Mouse (Mus musculus): ENCODE measurements around the gene Prune1. TPM values are rescaled to one million over a fixed set of nuclear protein-coding genes. Genes with fewer than 3 reads are reported as not detected.

Gene Prune1
- polyA plus RNA-seq, 1 experiment from 2014 or later: 66.7 TPM

- no peak for ATAC-seq (ENCODE audit: low read depth)
- Histone ChIP-seq H3K9ac (replicated peaks; ENCODE audit: low read depth, low read length) (no peak overlapping the region), H3K27ac (ENCODE audit: low read depth, low read length) (no peak overlapping the region)
These were observed 2.8 kb upstream of the Prune1 start for GRCm38 (mm10) chr3:95284501-95285281.

GRCm38 (mm10) chr3:95284062-95284461 is 2.2 kb upstream of the Prune1 start:
- H3K4me1 ChIP-seq (ENCODE audit: control insufficient read depth, insufficient read depth, low read length): peaks cover 21% of the 10 kb centered on the region
- ATAC-seq (ENCODE audit: low read depth): no peak
- H3K9ac ChIP-seq (replicated peaks; ENCODE audit: low read depth, low read length): peak overlapping the region; percentile 79
- H3K27ac ChIP-seq (ENCODE audit: low read depth, low read length): no peak overlapping the region
- 19% methylated on average over 1 of the region's 1 CpGs for WGBS
- H3K36me3 ChIP-seq (ENCODE audit: control insufficient read depth, insufficient read depth, low read length): peaks cover 11% of the 10 kb centered on the region; the same call in 1 of the 2 replicates
- H3K4me2 ChIP-seq (ENCODE audit: low read depth, low read length): peak overlapping the region; percentile 57
- H3K9me3 ChIP-seq (ENCODE audit: control insufficient read depth, low read length): no peaks in the 10 kb centered on the region
- H3K27me3 ChIP-seq (ENCODE audit: control insufficient read depth, insufficient read depth, low read length): no peaks in the 10 kb centered on the region
- H3K4me3 ChIP-seq (ENCODE audit: low read depth, low read length): peak overlapping the region; percentile 57

More at GRCm38 (mm10) chr3:95284501-95285281, 2.8 kb upstream of the Prune1 start:
- no peak overlapping the region for H3K4me3 ChIP-seq (ENCODE audit: low read depth, low read length)
- H3K27me3 ChIP-seq (ENCODE audit: control insufficient read depth, insufficient read depth, low read length): no peaks in the 10 kb centered on the region
- peaks cover 21% of the 10 kb centered on the region for H3K4me1 ChIP-seq (ENCODE audit: control insufficient read depth, insufficient read depth, low read length)
- peak overlapping the region; percentile 57; the same call in 1 of the 2 replicates for H3K4me2 ChIP-seq (ENCODE audit: low read depth, low read length)
- no peaks in the 10 kb centered on the region for H3K9me3 ChIP-seq (ENCODE audit: control insufficient read depth, low read length)
- peaks cover 11% of the 10 kb centered on the region; the same call in 1 of the 2 replicates for H3K36me3 ChIP-seq (ENCODE audit: control insufficient read depth, insufficient read depth, low read length)
- WGBS: 89% methylated on average over 12 of the region's 12 CpGs

DNA sequence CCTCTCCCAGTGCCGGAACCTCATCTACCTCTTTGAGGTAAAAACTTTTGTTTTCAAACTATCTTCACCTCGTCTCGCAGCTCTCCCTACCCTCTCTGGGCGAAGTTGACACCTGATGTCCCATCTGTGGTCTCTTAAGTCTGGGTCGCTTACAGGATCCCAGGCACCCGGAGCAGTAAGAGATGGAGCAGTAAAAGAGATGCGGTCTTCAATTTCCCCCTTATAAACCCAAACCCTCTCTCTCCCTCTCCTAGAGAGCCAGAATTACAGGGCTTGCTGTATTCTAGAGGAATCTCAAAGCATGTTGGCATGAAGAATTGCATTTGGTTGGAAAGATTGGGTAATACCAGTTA is 1.7 kb upstream of the Prune1 start:
- H3K27me3 ChIP-seq (ENCODE audit: control insufficient read depth, insufficient read depth, low read length): no peaks in the 10 kb centered on the region
- peak overlapping the region; percentile 88 for H3K27ac ChIP-seq (ENCODE audit: low read depth, low read length)
- H3K36me3 ChIP-seq (ENCODE audit: control insufficient read depth, insufficient read depth, low read length): peaks cover 11% of the 10 kb centered on the region; the same call in 1 of the 2 replicates
- H3K9me3 ChIP-seq (ENCODE audit: control insufficient read depth, low read length): no peaks in the 10 kb centered on the region
- WGBS: 0% methylated on average over 7 of the region's 7 CpGs
- H3K4me2 ChIP-seq (ENCODE audit: low read depth, low read length): peak overlapping the region; percentile 57
- peaks cover 21% of the 10 kb centered on the region for H3K4me1 ChIP-seq (ENCODE audit: control insufficient read depth, insufficient read depth, low read length)
- ATAC-seq (ENCODE audit: low read depth): no peak
- H3K4me3 ChIP-seq (ENCODE audit: low read depth, low read length): peak overlapping the region; percentile 57
- H3K9ac ChIP-seq (replicated peaks; ENCODE audit: low read depth, low read length): peak overlapping the region; percentile 79

DNA sequence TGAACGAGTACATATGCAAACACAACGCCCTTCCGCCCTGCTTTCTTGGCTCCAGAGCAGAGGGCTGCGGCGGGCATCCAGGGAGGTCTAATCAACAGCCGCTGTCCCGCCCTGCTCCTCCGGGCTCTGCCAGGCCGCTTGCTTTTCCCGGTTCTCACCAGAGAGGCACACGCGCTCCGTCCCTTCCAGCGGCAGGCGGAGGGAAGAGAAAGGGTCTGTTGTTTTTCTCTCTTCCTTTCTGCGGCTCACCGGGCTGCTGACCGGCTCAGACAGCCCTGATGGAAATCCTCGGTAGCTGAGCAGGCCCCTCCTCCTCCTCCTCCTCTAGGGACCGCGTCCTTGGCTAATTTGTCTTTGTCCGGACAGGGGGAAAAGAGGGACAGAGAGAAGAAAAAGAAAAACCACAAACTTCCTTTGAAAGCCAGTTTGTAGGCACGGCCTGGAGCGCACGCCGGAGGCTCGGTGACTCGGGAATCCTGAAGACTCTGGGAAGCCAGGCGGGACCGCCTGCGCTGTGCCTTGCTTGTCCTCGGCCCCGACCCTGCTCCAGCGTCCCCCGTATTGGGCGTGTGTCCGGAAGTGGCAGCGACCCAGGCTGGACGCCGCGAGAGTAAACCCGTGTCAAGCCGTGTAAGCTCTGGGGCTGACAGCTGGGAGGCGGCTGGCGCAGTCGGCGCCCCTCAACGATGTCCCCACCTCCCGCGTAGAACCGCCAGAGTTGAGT is 1.2 kb upstream of the Prune1 start:
- WGBS: 1% methylated on average over 51 of the region's 51 CpGs

DNA sequence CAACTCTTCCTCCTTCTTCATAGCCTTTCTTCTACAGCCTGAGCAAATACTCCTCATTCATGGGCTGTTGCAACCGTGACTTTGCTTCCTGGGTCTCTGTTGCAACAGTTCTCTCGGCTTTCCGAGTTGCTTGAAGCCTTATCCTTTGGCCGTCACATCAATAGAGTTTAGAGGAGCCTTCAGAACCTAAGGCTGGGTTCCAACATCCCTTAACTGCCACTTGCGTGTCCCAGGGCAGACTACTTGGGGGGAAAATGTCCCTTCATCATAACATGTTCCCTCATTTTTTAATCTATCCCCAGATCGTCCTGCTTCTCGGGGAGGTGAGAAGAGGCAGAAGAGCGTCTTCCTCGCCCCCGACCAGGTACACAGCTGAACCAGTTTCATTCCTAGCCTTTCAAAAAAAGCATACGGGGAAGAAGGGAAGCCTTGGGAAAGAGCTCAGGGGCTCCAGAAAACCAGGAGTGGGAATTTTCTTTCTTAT is 547 bp upstream of the Prune1 start:
- Histone ChIP-seq H3K4me1 (ENCODE audit: control insufficient read depth, insufficient read depth, low read length) (peaks cover 21% of the 10 kb centered on the region), H3K36me3 (ENCODE audit: control insufficient read depth, insufficient read depth, low read length) (no peaks in the 10 kb centered on the region; the same call in 1 of the 2 replicates), H3K9me3 (ENCODE audit: control insufficient read depth, low read length) (no peaks in the 10 kb centered on the region), H3K27me3 (ENCODE audit: control insufficient read depth, insufficient read depth, low read length) (no peaks in the 10 kb centered on the region), H3K9ac (replicated peaks; ENCODE audit: low read depth, low read length) (peak overlapping the region; percentile 79), H3K4me3 (ENCODE audit: low read depth, low read length) (peak overlapping the region; percentile 57), H3K4me2 (ENCODE audit: low read depth, low read length) (peak overlapping the region; percentile 57), H3K27ac (ENCODE audit: low read depth, low read length) (peak overlapping the region; percentile 88)
- ATAC-seq (ENCODE audit: low read depth): no peak
- 0% methylated on average over 11 of the region's 11 CpGs for WGBS

More for the DNA sequence above, 1.2 kb upstream of the Prune1 start:
- Histone ChIP-seq H3K4me2 (ENCODE audit: low read depth, low read length) (peak overlapping the region; percentile 57), H3K9me3 (ENCODE audit: control insufficient read depth, low read length) (no peaks in the 10 kb centered on the region), H3K36me3 (ENCODE audit: control insufficient read depth, insufficient read depth, low read length) (peaks cover 6% of the 10 kb centered on the region; the same call in 1 of the 2 replicates), H3K27ac (ENCODE audit: low read depth, low read length) (peak overlapping the region; percentile 88), H3K9ac (replicated peaks; ENCODE audit: low read depth, low read length) (peak overlapping the region; percentile 79), H3K27me3 (ENCODE audit: control insufficient read depth, insufficient read depth, low read length) (no peaks in the 10 kb centered on the region), H3K4me1 (ENCODE audit: control insufficient read depth, insufficient read depth, low read length) (peaks cover 21% of the 10 kb centered on the region), H3K4me3 (ENCODE audit: low read depth, low read length) (peak overlapping the region; percentile 57)
- peak; percentile 65 for ATAC-seq (ENCODE audit: low read depth)

- H3K27ac ChIP-seq (ENCODE audit: low read depth, low read length): peak overlapping the region; percentile 85
- H3K36me3 ChIP-seq (ENCODE audit: control insufficient read depth, insufficient read depth, low read length): no peaks in the 10 kb centered on the region
- peak overlapping the region; percentile 88 for H3K9ac ChIP-seq (replicated peaks; ENCODE audit: low read depth, low read length)
- no peaks in the 10 kb centered on the region for H3K9me3 ChIP-seq (ENCODE audit: control insufficient read depth, low read length)
- no peaks in the 10 kb centered on the region for H3K27me3 ChIP-seq (ENCODE audit: control insufficient read depth, insufficient read depth, low read length)
- peak overlapping the region; percentile 57 for H3K4me3 ChIP-seq (ENCODE audit: low read depth, low read length)
- peaks cover 21% of the 10 kb centered on the region for H3K4me1 ChIP-seq (ENCODE audit: control insufficient read depth, insufficient read depth, low read length)
- peak overlapping the region; percentile 57 for H3K4me2 ChIP-seq (ENCODE audit: low read depth, low read length)
- no peak for ATAC-seq (ENCODE audit: low read depth)
- 36% methylated on average over 8 of the region's 8 CpGs for WGBS
These were observed 1.1 kb downstream of the Prune1 start for GRCm38 (mm10) chr3:95280747-95281146.

DNA sequence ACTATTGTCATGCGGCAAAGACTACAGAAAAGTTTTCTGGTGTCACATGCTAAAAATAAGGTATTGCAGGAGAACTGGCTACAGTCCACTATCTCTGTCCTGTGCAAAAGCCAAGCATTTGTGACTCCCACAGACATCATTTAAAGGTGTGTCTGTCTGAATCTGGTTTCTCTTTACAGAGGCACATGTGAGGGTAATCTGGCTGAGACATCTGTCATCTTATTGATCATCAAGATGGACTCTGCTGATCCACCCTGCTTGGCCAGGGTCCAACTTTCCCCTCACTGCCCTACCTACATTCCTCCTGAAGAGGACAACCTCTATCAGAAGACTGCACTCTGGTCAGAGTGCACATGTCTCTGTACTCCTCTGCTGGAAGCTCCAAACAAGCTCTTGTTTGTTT is 4.7 kb downstream of the Prune1 start:
- 91% methylated on average over 1 of the region's 1 CpGs for WGBS
- H3K4me3 ChIP-seq (ENCODE audit: low read depth, low read length): no peak overlapping the region

GRCm38 (mm10) chr3:95276428-95276934 is 5.4 kb downstream of the Prune1 start:
- H3K4me2 ChIP-seq (ENCODE audit: low read depth, low read length): no peak overlapping the region
- no peak overlapping the region for H3K4me3 ChIP-seq (ENCODE audit: low read depth, low read length)
- no peak overlapping the region for H3K9ac ChIP-seq (replicated peaks; ENCODE audit: low read depth, low read length)
- H3K36me3 ChIP-seq (ENCODE audit: control insufficient read depth, insufficient read depth, low read length): no peaks in the 10 kb centered on the region
- no peak overlapping the region for H3K27ac ChIP-seq (ENCODE audit: low read depth, low read length)
- no peaks in the 10 kb centered on the region for H3K9me3 ChIP-seq (ENCODE audit: control insufficient read depth, low read length)
- 0 out of 2 replicates have a peak, but pooled peaks cover 3% of the 10 kb centered on the region for H3K4me1 ChIP-seq (ENCODE audit: control insufficient read depth, insufficient read depth, low read length)
- H3K27me3 ChIP-seq (ENCODE audit: control insufficient read depth, insufficient read depth, low read length): no peaks in the 10 kb centered on the region
- 85% methylated on average over 5 of the region's 5 CpGs for WGBS
- no peak for ATAC-seq (ENCODE audit: low read depth)

More for the DNA sequence above, 4.7 kb downstream of the Prune1 start:
- Histone ChIP-seq H3K36me3 (ENCODE audit: control insufficient read depth, insufficient read depth, low read length) (no peaks in the 10 kb centered on the region), H3K4me2 (ENCODE audit: low read depth, low read length) (no peak overlapping the region), H3K4me1 (ENCODE audit: control insufficient read depth, insufficient read depth, low read length) (0 out of 2 replicates have a peak, but pooled peaks cover 3% of the 10 kb centered on the region), H3K27ac (ENCODE audit: low read depth, low read length) (no peak overlapping the region), H3K27me3 (ENCODE audit: control insufficient read depth, insufficient read depth, low read length) (no peaks in the 10 kb centered on the region), H3K9ac (replicated peaks; ENCODE audit: low read depth, low read length) (no peak overlapping the region), H3K9me3 (ENCODE audit: control insufficient read depth, low read length) (no peaks in the 10 kb centered on the region)
- ATAC-seq (ENCODE audit: low read depth): no peak

Data from neural tube, embryonic 14.5 days (tissue).